Mouse (Mus musculus) C2C12 (cell line): Measurements from ENCODE around the gene Myo19.

Experiments used
- CEBPB ChIP-seq: IDR thresholded peaks from one replicate; pipeline ENCODE4 v1.6.1; 2011; ENCODE audit warnings: low read depth, mild to moderate bottlenecking, control low read depth, moderate library complexity
- CTCF ChIP-seq: IDR thresholded peaks from one replicate; pipeline ENCODE4 v1.5.1; 2011; ENCODE audit not compliant: control insufficient read depth, insufficient read depth, insufficient read length
- MAX ChIP-seq: IDR thresholded peaks from one replicate; pipeline ENCODE4 v1.6.1; 2011; ENCODE audit warnings: mild to moderate bottlenecking, control low read depth
- MYOG ChIP-seq: IDR thresholded peaks from one replicate; pipeline ENCODE4 v1.6.1; 2011; ENCODE audit not compliant: control insufficient read depth, insufficient read length; ENCODE audit errors: extremely low read depth
- USF1 ChIP-seq: IDR thresholded peaks from one replicate; pipeline ENCODE4 v1.6.1; 2011; ENCODE audit warnings: low read depth, mild to moderate bottlenecking, control low read depth, moderate library complexity

GRCm38 (mm10) chr11:84839330-84839729 lies 40.6 kb upstream of the Myo19 start:
- no peak for TF ChIP-seq MYOG
- TF ChIP-seq USF1, result no peak
- TF ChIP-seq CTCF, result no peak
- no peak for TF ChIP-seq CEBPB
- no peak for TF ChIP-seq MAX
